Mouse (Mus musculus): ENCODE measurements around the gene Pex19.

The Pex19 gene

DNA sequence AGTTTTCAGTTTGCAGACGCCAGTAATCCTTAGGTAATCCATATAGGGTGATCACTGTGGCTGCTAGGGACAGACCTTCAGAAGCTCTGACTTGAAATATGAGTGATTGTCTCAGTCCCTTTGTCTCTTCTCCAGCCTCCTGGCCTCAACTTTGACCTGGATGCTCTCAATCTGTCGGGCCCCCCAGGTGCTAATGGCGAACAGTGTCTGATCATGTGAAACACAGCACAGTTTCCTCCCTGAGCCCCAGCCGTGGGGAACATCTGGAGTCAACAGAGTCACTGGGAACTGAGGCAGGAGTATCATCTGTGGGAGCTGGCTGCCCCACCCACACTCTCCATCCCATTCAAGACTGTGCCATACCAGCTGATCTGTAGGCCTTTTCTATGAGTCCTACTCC is 7.5 kb downstream of the Pex19 start:
- no peak for DNase-seq

DNA sequence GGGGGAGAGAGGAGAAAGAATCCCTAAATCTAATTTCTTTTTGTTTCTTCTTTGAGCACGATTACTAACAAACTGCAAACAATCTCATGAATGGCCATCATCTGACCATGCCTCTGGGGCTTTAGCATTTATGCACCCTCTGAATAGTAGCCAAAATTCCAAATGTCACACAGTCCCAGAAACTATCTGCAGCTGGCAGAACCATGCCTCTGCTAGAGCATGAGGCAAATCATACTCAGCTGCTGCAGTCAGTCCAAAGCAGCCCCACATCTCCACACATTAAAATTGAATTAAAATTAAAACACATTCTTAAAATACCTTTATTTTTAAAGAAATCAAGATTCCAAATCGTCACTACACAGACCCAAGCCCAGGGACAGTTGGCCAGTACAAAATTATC is 13.6 kb downstream of the Pex19 start:
- DNase-seq: no peak

- DNase-seq: no peak
These were observed 14.3 kb downstream of the Pex19 start for GRCm38 (mm10) chr1:172140825-172141224.

- DNase-seq: no peak
These were observed 15.0 kb downstream of the Pex19 start for GRCm38 (mm10) chr1:172141529-172141928.

DNA sequence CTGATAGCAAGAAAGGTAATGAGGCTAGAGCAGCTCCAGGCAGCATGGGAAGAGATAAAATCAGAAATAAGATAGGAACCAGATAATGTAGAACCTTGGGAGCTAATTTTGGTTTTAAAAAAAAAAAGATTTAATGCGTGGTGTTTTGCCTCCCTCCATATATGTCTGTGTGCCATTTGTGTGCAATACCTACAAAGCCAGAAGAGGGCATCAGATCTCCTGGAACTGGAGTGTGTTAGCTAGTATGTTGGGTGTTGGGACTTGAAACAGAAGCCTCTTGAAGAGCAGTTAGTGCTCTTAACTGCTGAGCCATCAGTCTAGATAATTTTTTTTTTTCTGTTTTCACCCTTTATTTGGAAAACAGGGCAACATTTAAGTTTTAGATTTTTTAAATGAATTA is 17.0 kb downstream of the Pex19 start:
- peak; percentile 36 for DNase-seq

GRCm38 (mm10) chr1:172147835-172148278 is 21.3 kb downstream of the Pex19 start, which contains the start of gene Dcaf8:
Gene Dcaf8 (plus strand): TSS chr1:172148084.
- DNase-seq: peak; percentile 96

GRCm38 (mm10) chr1:172148279-172148954 is 21.9 kb downstream of the Pex19 start:
- DNase-seq: peak; percentile 21

DNA sequence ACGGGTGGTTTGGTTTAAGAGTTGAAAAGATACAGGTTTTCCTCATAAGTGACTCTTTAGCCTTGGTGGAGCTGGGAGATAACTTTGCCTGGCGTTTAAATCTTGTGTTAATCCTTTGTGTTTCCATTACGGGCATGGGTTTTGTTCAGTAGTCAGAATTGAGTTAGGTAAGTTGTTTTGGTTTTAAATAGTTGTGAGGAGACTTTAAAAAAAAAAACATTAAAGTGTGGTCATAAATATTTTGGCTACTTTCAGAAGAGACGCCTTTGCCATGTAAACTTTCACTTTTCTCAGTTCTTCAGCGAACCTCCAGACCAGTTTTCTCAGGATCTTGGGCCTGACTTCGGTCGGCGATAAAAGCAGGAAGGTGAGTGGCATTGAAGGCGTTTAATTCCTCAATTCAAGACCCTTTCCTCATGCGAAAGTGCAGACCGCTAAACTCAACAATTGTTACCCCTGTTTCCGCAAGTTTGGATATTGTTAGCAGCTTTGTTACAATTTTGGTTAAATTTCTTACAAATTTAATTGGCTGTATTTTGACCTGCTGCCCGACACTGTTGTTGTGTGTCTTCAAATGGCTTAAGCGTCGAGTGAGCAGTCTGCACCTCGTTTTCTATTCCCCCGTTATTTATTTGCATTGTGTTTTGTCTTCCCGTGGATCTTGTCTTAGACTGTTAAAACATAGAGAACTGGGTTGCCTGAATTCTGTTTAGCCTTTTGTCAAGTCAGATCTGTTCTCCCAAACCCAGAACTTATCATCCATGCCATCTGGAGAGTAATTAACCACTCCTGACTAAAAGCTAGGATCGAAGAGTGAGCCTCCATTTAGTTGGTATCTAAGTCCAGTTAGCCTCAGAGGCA is 22.6 kb downstream of the Pex19 start:
- DNase-seq: no peak

- no peak for DNase-seq
These were observed 28.0 kb downstream of the Pex19 start for GRCm38 (mm10) chr1:172154536-172154935.

GRCm38 (mm10) chr1:172155518-172155917 is 29.0 kb downstream of the Pex19 start:
- no peak for DNase-seq

DNA sequence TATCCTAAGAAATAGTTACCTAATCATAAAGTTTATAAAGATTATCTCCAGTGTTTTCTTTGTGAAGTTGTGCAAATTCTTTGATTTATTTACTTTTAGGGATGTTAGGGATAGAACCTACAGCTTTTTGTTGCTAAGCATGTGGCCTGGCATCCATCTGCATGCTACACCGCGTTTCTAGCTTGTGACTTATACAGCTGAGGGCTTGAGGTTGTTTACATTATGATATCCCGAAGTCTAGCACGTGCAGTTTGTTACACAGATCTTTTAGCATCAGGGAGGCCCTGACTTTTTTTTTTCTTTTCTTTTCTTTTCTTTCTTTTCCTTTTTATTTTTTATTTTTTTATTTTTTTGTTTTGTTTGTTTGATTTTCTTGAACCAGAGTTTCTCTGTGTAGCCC is 33.4 kb downstream of the Pex19 start:
- no peak for DNase-seq

DNA sequence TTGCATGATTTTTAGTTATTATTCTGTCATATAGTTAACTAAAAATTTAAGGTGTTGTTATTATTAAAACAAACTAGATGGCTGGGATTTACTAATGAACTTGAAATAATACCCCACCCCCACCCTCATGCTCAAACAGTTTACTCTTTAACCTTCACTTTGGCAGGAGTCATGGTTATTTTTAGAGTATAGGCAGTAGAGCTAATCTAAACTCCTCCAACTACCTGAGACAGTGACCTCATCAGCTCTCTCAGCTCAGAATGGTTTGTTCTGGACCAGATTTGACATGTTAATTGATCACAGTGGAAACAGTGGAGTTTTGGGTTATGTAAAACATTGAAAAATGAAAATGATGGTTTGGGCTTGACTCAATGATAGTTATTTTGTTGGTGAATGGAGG is 34.0 kb downstream of the Pex19 start:
- DNase-seq: no peak

DNA sequence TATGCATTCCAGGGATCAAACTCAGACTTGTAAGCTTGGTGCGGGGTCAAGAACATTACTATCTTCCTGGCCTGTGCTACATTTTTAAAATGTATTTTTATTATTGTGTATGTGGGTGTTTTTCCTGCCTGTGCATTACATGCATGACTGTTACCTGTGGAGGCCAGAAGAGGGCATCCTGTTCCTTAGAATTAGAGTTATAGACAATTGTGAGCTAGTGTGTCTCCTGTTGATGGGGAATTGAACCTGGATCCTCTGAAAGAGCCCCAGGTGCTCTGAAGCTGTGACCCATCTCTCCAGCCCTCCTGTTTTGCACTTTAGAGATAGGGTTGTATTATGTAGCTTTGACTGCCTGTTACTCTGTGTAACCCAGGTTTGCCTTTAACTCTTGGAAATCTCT is 35.5 kb downstream of the Pex19 start:
- no peak for DNase-seq

DNA sequence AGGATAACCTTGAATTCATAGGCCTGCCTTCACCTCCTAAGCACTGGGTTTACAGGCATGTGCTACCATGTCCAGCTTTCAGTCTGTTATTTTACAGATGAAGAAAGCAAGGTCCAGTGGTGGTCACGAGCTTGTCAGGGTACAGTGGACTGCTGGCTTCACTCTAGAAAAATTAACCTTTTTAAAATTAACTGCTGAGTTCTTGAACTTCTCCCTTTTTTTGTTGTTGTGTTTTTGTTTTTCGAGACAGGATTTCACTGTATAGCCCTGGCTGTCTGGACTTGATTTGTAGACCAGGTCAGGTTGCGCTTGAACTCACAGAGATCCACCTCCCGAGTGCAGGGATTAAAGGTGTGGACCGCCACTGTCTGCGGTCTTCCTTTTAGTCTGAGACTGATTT is 36.4 kb downstream of the Pex19 start:
- no peak for DNase-seq

DNA sequence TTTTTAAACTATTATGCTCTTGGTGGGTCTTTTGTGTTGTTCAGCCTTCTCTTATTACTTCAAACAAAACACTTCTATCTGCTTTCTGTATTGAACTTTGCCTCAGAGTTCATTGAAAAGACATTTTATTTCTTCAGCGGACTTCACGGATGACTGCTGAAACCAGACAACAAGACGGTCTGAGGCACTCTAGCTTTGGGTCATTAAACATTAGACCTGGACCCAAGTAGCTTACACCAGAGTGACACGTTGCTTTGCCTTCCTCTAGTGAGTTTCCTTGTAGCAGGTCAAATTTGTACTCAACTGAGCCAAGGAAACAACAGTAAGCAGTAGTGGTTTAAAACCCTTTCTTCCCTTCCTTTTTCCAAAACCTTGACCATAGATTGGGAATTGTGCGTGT is 41.4 kb downstream of the Pex19 start:
- no peak for DNase-seq

GRCm38 (mm10) chr1:172169809-172170208 is 43.3 kb downstream of the Pex19 start:
- no peak for DNase-seq

DNA sequence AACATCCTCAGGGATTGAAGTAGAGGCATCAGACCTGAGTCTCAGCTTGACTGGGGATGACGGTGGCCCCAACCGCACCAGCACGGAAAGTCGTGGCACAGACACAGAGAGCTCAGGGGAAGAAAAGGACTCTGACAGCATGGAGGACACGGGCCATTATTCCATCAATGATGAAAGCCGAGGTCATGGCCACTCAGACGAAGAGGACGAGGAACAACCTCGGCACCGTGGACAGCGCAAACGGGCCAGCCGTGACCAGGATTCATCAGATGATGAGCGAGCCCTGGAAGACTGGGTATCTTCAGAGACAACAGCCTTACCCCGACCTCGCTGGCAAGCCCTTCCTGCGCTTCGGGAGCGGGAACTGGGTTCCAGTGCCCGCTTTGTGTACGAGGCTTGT is 45.8 kb downstream of the Pex19 start:
- no peak for DNase-seq

- no peak for DNase-seq
These were observed 46.6 kb downstream of the Pex19 start for GRCm38 (mm10) chr1:172173181-172173580.

DNA sequence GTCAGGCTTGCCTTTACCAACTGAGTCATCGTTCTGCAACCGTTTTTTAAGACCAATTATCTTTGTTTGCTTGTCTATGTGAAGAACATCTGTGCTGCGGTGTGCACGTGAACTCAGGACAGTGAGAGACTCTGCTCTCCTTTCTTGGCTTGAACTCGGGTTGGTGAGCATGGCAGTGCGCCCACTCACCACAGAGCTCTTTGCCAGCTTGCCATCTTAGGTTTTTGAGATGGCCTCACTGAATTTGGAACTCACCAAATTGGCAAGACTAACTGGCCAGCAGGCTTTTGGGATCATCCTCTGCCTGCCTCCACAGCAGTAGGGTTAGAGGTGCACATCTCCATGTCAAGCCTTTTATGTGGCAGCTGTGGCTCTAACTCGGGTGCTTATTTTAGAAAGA is 51.2 kb downstream of the Pex19 start:
- DNase-seq: no peak

DNA sequence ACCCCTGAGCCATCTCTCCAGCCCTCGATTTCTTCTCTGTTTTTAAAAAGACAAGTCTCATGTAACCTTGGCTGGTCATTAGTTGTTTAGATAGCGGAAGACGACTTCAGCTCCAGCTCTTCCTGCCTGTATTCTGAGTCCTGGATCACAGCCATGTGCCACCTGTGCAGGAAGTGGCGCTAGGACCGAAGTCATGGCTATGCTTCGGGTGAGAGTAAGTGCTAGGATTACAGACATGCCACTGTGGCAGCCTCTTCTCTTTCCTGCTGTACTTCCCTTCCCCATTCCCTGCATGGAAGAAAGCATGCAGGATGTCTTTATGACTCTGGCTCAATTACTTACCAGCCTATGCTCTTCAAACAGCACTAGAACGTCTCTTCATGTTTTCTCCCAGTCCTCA is 52.5 kb downstream of the Pex19 start:
- no peak for DNase-seq

DNA sequence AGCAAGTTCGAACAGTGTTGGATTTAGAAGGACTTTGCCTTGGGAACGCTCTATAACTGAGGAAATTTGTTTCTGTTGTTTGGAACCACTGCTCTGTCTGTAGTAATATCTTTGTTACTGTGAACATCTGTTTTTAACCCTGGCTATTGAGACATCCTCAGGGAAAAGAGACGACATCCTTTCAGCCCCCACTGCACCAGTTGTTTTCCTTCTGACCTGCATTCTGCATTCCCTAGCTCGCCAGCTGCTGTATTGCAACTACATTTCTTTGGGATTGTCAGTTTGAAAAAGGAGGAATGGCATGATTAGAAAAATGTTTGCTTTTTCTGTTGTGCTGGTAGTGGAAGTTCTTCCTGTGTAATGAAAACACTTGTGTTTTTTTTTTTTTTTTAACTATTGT is 54.3 kb downstream of the Pex19 start:
- no peak for DNase-seq

- no peak for DNase-seq
These were observed 55.2 kb downstream of the Pex19 start for GRCm38 (mm10) chr1:172181777-172182176.

- no peak for DNase-seq
These were observed 56.5 kb downstream of the Pex19 start for GRCm38 (mm10) chr1:172183056-172183455.

GRCm38 (mm10) chr1:172183915-172184314 is 57.4 kb downstream of the Pex19 start:
- DNase-seq: no peak

Measured in right cerebral cortex, postnatal 14 days (tissue).